Mouse (Mus musculus): ENCODE results near the gene Dph1.

- peak; percentile 55; the same call in 1 of the 2 replicates for TF ChIP-seq CTCF (IDR thresholded peaks at IDR 0.05; ENCODE audit: borderline replicate concordance, control insufficient read depth, extremely low read depth, insufficient read depth, low read length, poor library complexity)
- no peak for TF ChIP-seq POLR2A (IDR thresholded peaks at IDR 0.05; ENCODE audit: control insufficient read depth, extremely low read depth, insufficient read depth, low read length, poor library complexity)
These were observed 3.9 kb upstream of the Dph1 start for GRCm38 (mm10) chr11:75194850-75195461.

Measured in thymus, adult 2 months (tissue).